14 mouse cellular contexts compared by ENCODE assay signal in the genomic region with DNA sequence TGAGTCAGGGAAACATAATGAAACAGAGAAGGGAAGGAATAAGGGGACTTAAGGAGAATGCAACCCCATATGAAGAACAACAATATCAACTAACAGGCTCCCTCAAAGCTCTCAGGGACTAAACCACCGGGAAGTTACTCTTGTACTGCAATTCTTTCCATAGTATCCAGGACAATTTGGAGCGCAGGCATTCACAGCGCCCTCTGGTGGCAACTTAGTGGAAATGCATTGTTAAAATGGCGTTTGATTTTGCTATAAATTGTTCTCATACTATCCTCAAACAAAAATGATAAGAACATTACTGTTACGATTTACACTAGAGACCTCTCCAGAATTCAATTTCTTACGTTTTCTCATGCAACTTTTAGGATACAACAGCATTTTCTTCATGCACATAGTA.
A peak's percentile ranks its signal among the peaks of the same experiment; 100 is the strongest.
DNase-seq lines count a peak whose midpoint lies in the region; ATAC-seq and TF ChIP-seq lines count a peak whose summit lies in the region.
"Had no signal": no experiment of that assay in that cellular context is flagged by ENCODE, and none has a peak within 500 bp of the region (broad histone marks: within the 10 kb centered on the region; RNA-seq: fewer than 3 reads in every experiment).

No protein-coding gene starts in this region.

- no peak for TF ChIP-seq POLR2A in heart, adult 2 months (IDR thresholded peaks at IDR 0.05; ENCODE audit: insufficient read depth, low read depth, low read length)
- TF ChIP-seq POLR2A in lung, adult 2 months (IDR thresholded peaks at IDR 0.05; ENCODE audit: borderline replicate concordance, extremely low read depth, low read depth, low read length) = no peak

- H3K79me2 ChIP-seq in heart, adult 2 months (replicated peaks; ENCODE audit: control insufficient read depth, insufficient read depth, low read length) = no peaks in the 10 kb centered on the region

- intact Hi-C loops in heart, adult 2 months (cut with DNase I) = no loop called here

- no peak overlapping the region for H3K4me3 ChIP-seq in heart, adult 2 months
- H3K4me3 ChIP-seq in lung, adult 2 months (replicated peaks; ENCODE audit: extremely low read depth, low read depth, low read length) = no peak overlapping the region
- no peak overlapping the region for H3K4me3 ChIP-seq in embryonic facial prominence, embryonic 11.5 days (ENCODE audit: low read depth, low read length)
- H3K4me3 ChIP-seq: forebrain, embryonic 13.5 days; liver, embryonic 13.5 days had no signal

- 17% methylated on average over 6 of the region's 6 CpGs for WGBS in heart, adult 2 months
- WGBS in lung, adult 2 months = 20% methylated on average over 6 of the region's 6 CpGs
- WGBS in embryonic facial prominence, embryonic 11.5 days = 19% methylated on average over 6 of the region's 6 CpGs

- H3K27me3 ChIP-seq in heart, adult 2 months (ENCODE audit: control insufficient read depth, insufficient read depth, low read length) = no peaks in the 10 kb centered on the region
- H3K27me3 ChIP-seq in embryonic facial prominence, embryonic 11.5 days (ENCODE audit: control insufficient read depth, insufficient read depth, low read length) = no peaks in the 10 kb centered on the region
- H3K27me3 ChIP-seq: forebrain, embryonic 13.5 days; liver, embryonic 13.5 days had no signal

- H3K4me1 ChIP-seq in heart, adult 2 months (ENCODE audit: control insufficient read depth, insufficient read depth, low read length) = no peaks in the 10 kb centered on the region
- H3K4me1 ChIP-seq in lung, adult 2 months (ENCODE audit: control insufficient read depth, insufficient read depth, low read length) = no peaks in the 10 kb centered on the region
- H3K4me1 ChIP-seq in embryonic facial prominence, embryonic 11.5 days (ENCODE audit: control insufficient read depth, insufficient read depth, low read length) = no peaks in the 10 kb centered on the region
- H3K4me1 ChIP-seq: forebrain, embryonic 13.5 days; liver, embryonic 13.5 days had no signal

- H3K36me3 ChIP-seq in heart, adult 2 months (ENCODE audit: control insufficient read depth, insufficient read depth, low read length) = no peaks in the 10 kb centered on the region
- H3K36me3 ChIP-seq in embryonic facial prominence, embryonic 11.5 days (replicated peaks; ENCODE audit: control insufficient read depth, insufficient read depth, low read depth, low read length) = no peaks in the 10 kb centered on the region
- H3K36me3 ChIP-seq: liver, embryonic 13.5 days had no signal

- no peak for TF ChIP-seq EP300 in heart, adult 2 months (IDR thresholded peaks at IDR 0.05; ENCODE audit: insufficient read depth, low read depth, low read length)

- no peak for DNase-seq in heart, adult 2 months
- DNase-seq in heart, adult 11 months = no peak
- DNase-seq in lung, adult 2 months = no peak
- no peak for DNase-seq in lung, postnatal 36 days
- DNase-seq in MEL-GATA-1-ER (ENCODE audit: extremely low read depth, low read depth) = peak; percentile 11
- DNase-seq in embryonic facial prominence, embryonic 11.5 days (ENCODE audit: low spot score) = peak; percentile 36
- no peak for DNase-seq in thymus, postnatal 25 days
- no peak for DNase-seq in thymus, postnatal 36 days
- DNase-seq: heart, adult 18-20 months; liver, embryonic 13.5 days had no signal

- peak; percentile 66 for TF ChIP-seq CTCF in heart, adult 2 months (IDR thresholded peaks at IDR 0.05)
- peak; percentile 31; the same call in 1 of the 2 replicates for TF ChIP-seq CTCF in lung, adult 2 months (IDR thresholded peaks at IDR 0.05; ENCODE audit: insufficient read depth, low read length)

- no peaks in the 10 kb centered on the region for H3K9me3 ChIP-seq in embryonic facial prominence, embryonic 11.5 days (replicated peaks; ENCODE audit: control insufficient read depth, low read length)
- H3K9me3 ChIP-seq: forebrain, embryonic 13.5 days; liver, embryonic 13.5 days had no signal

- H3K4me2 ChIP-seq in embryonic facial prominence, embryonic 11.5 days (ENCODE audit: low read depth, low read length) = no peak overlapping the region
- H3K4me2 ChIP-seq: forebrain, embryonic 13.5 days; hindbrain, embryonic 14.5 days; liver, embryonic 13.5 days had no signal

- H3K27ac ChIP-seq in heart, adult 2 months = no peak overlapping the region
- H3K27ac ChIP-seq in embryonic facial prominence, embryonic 11.5 days (replicated peaks; ENCODE audit: low read depth, low read length) = no peak overlapping the region
- H3K27ac ChIP-seq: forebrain, embryonic 13.5 days; hindbrain, embryonic 14.5 days; liver, embryonic 13.5 days had no signal

- ATAC-seq in embryonic facial prominence, embryonic 11.5 days (replicated peaks; ENCODE audit: insufficient number of reproducible peaks, low FRiP score, low TSS enrichment, low read depth) = no peak
- ATAC-seq: CD4-positive, CD25-positive, alpha-beta regulatory T cell, adult 4 months; forebrain, embryonic 13.5 days; midbrain, embryonic 16.5 days had no signal

- no peak overlapping the region for H3K9ac ChIP-seq in heart, adult 2 months (ENCODE audit: low read depth, low read length)
- no peak overlapping the region for H3K9ac ChIP-seq in embryonic facial prominence, embryonic 11.5 days (replicated peaks; ENCODE audit: low read length)
- H3K9ac ChIP-seq: forebrain, embryonic 13.5 days; hindbrain, embryonic 14.5 days; liver, embryonic 13.5 days had no signal

Comparison
In these comparisons a context has a peak if more than half of its experiments do, and no peak if none do; other contexts are left out.
1. DNase-seq: peak in MEL-GATA-1-ER (single experiment) and embryonic facial prominence, embryonic 11.5 days (single experiment); none in heart, adult 2 months (0 of 2), heart, adult 11 months (single experiment), lung, adult 2 months (single experiment), lung, postnatal 36 days (single experiment), thymus, postnatal 25 days (single experiment) and thymus, postnatal 36 days (0 of 2).